Mouse (Mus musculus) megakaryocyte, adult 5-6 weeks (primary cell): Measurements from ENCODE around the gene Cd44. TPM values are rescaled to one million over a fixed set of nuclear protein-coding genes. Genes with fewer than 3 reads are reported as not detected.
A peak's percentile ranks its signal among the peaks of the same experiment; 100 is the strongest.

Experiments
- ATAC-seq: 2 replicates; pipeline ENCODE4 v1.8.0; 2016; ENCODE audit warnings: mild to moderate bottlenecking, inconsistent platforms; ENCODE audit not compliant: poor library complexity, severe bottlenecking
- total RNA-seq, 2 experiments: library from RNA; stranded (forward) in 1 of 2; stranded (reverse) in 1 of 2; fragments of 153-499, 151-499 nt in 1 of 2; fragments of 221-1000, 200-1000 nt in 1 of 2; gene quantifications; 2 replicates each; pipeline versions ENCODE4 v1.2.3 to v1.2.4; 2015 to 2017

The Cd44 gene
- 358 and 368 TPM in 2 replicates for total RNA-seq (2015)
- total RNA-seq (2017), result 289 and 337 TPM in 2 replicates

- ATAC-seq, result peak; percentile 70
These were observed at the start of gene Cd44 for GRCm38 (mm10) chr2:102900875-102901827. Cd44 (minus strand) TSS chr2:102901665.

GRCm38 (mm10) chr2:102948481-102948857 is 47.0 kb upstream of the Cd44 start:
- peak; percentile 62 for ATAC-seq

DNA sequence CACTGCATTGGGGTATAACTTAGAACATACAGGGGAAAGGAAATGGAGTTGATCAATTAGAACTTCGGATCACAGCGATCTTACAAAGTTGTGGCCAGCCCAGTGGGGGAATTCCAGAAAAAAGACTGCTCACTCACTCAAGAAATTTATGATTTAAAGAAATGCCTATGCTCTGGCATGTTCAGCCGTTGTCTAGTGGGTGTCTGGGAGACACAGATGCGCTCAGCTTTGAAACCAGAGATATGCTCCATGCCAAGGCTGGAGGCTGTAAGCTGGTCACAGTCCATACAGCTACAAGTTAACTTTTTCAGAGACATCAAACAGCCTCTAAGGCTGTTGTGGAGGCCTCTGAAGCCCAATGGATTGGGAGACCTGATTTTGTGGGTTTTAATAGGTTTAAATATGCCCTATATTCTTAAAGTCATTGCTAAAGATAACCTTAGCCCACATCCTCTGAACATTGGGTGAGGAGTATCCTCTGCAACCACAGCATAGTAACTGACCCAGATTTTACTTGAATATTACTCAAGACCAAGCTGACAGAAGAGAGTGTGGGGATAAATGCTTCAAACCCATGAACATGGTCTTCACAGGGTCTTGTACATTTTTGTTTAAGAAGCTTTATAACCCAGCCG is 46.5 kb upstream of the Cd44 start:
- no peak for ATAC-seq

DNA sequence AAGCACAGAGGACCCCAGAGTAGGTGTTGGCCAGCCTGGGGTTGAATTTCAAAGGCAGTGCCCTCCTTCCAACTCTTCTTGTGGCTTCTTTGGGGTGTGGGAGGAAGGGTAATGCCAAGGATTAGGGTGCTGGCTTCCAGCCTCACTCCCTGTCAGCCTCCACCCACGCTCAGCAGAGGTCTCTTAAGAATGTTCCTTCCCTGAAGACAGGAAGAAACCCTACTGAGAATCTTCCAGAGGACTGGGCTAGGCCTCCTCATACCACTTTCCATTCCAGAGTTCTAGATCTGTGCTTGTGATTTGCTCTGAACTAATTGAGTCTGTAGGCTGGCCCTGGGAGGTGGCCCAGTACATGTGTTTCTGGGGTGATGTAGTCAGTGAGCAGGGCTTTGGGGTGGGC is 43.6 kb upstream of the Cd44 start:
- no peak for ATAC-seq

DNA sequence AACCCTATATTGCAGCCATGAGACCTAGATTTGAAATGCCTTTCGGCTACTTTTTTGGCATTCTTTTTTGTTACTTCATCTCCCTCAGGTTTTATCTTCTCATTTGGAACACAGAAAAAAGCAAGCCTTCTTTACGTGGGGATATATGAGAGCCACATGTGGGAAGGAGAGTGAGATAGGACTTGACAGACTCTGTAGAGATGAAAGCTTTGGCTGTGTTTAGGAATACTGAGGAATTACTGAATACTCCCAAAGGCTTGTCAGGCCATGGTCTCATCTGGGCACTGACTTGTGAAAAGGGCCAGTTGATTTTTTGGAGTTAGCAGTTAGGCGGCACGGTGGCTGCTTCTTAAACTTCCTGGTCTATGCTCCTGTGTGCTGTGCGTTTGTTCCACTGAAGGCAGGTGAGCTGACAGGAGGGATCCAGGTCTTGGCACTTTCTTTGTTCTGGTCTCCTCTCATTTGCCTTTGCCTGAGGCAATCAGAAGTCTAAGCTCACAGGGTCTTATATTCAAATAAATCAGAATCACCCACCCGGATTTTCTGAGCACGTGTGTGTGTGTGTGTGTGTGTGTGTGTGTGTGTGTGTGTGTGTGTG is 43.0 kb upstream of the Cd44 start:
- peak; percentile 0; the same call in 1 of the 2 replicates for ATAC-seq

GRCm38 (mm10) chr2:102943983-102944382 is 42.5 kb upstream of the Cd44 start:
- ATAC-seq, result peak; percentile 87

DNA sequence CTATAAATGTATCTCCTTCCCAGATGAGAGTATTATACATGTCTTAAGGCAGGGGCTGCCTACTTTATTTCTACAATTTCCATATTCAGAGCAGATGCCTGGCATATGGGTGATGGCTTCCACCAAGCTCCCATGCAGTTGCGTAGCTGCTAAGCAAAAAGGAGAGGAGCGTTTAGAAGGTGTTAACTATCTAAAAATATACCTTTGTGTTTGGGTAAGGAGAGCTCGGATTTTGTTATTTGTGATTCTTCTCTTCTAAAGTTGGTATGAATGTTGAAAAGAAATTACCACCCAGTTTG is 41.3 kb upstream of the Cd44 start:
- ATAC-seq, result no peak

- no peak for ATAC-seq
These were observed 40.7 kb upstream of the Cd44 start for GRCm38 (mm10) chr2:102941937-102942781.

GRCm38 (mm10) chr2:102940813-102941361 is 39.4 kb upstream of the Cd44 start:
- no peak for ATAC-seq

DNA sequence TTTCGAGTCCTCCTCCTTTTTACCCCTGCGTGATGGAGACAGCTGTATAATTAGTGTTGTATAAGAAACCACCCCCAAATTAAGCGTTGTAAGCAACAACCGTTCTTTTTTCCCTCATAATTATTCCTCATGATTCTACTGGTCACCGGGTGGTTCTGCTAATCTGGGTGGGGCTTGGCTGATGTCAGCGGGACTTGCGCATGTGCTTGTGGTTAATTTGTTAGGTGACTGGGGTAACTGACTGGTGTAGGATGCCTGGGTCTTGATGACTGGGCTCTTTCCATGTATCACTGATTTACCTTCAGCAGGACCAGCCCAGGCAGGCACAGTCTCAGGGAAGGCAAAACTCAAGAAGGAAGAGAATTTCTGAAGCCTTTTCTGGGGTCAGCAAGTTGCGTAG is 38.7 kb upstream of the Cd44 start:
- no peak for ATAC-seq

GRCm38 (mm10) chr2:102936886-102937285 is 35.4 kb upstream of the Cd44 start:
- no peak for ATAC-seq

GRCm38 (mm10) chr2:102934834-102935233 is 33.4 kb upstream of the Cd44 start:
- ATAC-seq, result no peak

GRCm38 (mm10) chr2:102933787-102934186 is 32.3 kb upstream of the Cd44 start:
- no peak for ATAC-seq

DNA sequence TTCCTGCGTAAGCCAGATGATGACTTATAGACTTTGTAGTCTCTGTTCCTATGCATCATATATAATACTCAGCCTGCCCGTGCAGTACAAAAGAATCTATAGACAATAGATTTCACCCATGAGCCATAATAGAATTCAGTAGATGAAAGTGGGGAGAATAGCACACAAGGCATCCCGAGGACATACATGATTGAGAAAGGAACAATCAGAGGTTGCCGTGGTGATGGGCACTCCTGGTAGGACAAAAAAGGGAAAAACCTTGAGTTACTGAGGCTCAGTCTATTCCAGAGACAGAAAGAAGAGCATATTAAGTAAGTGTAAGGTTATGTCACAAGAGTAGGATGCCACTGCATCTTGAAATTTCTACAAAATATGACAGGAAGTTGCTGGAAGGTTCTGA is 31.7 kb upstream of the Cd44 start:
- ATAC-seq, result peak; percentile 30; the same call in 1 of the 2 replicates

GRCm38 (mm10) chr2:102932667-102933066 is 31.2 kb upstream of the Cd44 start:
- ATAC-seq, result no peak

- ATAC-seq, result no peak
These were observed 26.7 kb upstream of the Cd44 start for GRCm38 (mm10) chr2:102928211-102928610.

- no peak for ATAC-seq
These were observed 23.0 kb upstream of the Cd44 start for GRCm38 (mm10) chr2:102924480-102924879.

- ATAC-seq, result no peak
These were observed 22.2 kb upstream of the Cd44 start for GRCm38 (mm10) chr2:102923682-102924081.

DNA sequence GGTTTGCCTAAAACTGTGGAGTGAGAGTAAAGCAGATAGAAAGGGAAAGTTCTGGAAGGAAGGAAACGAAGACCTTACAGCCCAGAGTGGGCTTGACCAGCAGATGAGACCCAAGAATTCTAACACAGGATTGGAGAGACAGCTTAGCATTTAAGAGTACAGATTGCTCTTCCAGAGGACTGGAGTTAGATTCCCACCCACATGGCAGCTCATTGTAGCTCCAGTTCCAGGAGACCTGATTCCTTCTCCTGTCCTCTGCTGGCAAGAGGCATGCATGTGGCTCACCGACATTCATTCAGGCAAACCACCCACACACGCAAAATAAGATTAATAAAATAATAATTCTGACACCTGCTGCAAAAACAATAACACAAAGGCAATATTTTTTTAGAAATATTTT is 20.6 kb upstream of the Cd44 start:
- ATAC-seq, result no peak

- ATAC-seq, result no peak
These were observed 16.8 kb upstream of the Cd44 start for GRCm38 (mm10) chr2:102918301-102918700.

- no peak for ATAC-seq
These were observed 15.1 kb upstream of the Cd44 start for GRCm38 (mm10) chr2:102916596-102916995.
